Mouse (Mus musculus) brain, embryonic 14.5 days (tissue): ENCODE measurements around the gene Rnase12.

Experiments used
- CTCF ChIP-seq: fragments of 200-500 bp; IDR thresholded peaks from 2 replicates; pipeline ENCODE4 v1.5.1; 2012; ENCODE audit warnings: inconsistent platforms, mild to moderate bottlenecking, moderate library complexity, borderline replicate concordance; ENCODE audit not compliant: insufficient read depth, insufficient read length; ENCODE audit errors: extremely low read depth
- POLR2A ChIP-seq: fragments of 200-500 bp; IDR thresholded peaks from 2 replicates; pipeline ENCODE4 v1.6.1; 2012; ENCODE audit warnings: mild to moderate bottlenecking, inconsistent platforms, borderline replicate concordance; ENCODE audit not compliant: poor library complexity, insufficient read depth, insufficient read length, severe bottlenecking; ENCODE audit errors: extremely low read depth

DNA sequence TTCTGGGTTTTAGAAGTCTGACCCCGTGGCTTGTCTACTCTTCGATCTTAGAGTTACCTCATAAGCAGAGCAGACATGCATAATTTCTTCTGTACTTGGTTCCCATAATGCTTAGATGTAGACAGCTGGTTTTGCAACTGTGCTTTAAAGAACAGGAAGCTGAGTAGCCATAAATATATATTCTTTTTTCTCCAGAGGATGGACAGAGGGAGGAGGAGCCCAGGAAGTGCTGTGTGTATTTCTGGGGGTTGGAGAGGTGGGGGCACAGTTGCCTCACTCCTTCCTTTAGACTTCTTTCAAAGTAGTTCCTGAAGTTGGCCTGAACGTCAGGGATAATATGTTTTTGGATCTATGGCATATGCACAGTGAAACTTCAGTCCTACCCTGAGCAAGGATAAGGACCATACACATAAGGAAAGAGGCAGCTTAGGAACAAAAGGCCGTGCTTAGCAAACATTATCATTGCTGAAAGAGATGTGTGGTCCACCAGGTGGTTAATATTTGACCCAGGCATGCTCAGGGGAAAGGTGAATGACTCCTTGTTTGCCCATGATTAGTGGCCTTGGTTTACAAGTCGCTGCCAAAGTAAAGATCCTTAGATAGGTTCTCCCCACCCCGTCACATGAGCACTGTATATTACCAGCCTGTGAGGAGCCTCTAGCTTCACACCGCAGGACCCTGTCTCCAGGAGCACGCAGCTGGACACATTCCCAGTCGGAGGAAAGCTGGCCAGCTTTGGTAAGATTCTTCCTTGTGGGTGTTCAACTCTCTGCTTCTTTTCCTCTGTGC lies 38.5 kb upstream of the Rnase12 start:
- TF ChIP-seq CTCF = no peak
- TF ChIP-seq POLR2A = no peak
